Mouse (Mus musculus) liver, postnatal 0 days (tissue): ENCODE measurements at regions not wholly inside any gene's neighbourhood (a gene's known extent, or its start where the extent isn't known, plus 50 kb on each side); places are given as distances from the start of the nearest gene placed in this dataset.

Experiments
- CTCF ChIP-seq: sonication (generic); IDR thresholded peaks from 2 replicates; pipeline ENCODE4 v1.5.1; 2016; ENCODE audit warnings: antibody characterized with exemption, low read depth
- EP300 ChIP-seq: IDR thresholded peaks from 2 replicates; pipeline ENCODE4 v1.6.1; 2016; ENCODE audit warnings: antibody characterized with exemption, low read depth, mild to moderate bottlenecking

DNA sequence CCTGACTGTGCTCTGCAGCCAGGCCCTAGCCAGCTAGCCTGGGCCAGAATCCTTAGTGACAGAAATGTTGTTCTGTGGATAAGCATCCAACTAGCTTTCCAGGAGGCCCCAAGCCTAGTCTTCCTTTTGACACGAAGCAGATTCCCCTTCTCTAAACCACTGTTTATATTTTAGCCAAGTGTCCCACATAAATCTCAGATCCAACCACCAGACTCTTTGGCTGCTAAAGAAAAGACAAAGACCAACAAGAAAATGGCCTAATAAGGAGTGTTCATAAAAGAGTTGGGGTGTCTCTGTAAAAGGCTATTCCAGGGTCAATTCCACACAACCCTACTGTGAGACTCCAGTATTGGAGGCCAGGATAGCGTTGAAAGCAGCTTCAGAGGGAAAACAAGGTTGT is 173.6 kb downstream of the Rpl10-ps3 start:
- TF ChIP-seq EP300 (no peak), CTCF (no peak)
